Mouse (Mus musculus) cerebellum, postnatal 25 days (tissue): ENCODE results near the gene Tfb2m.

Experiments
- DNase-seq, 2 experiments: peaks; one replicate each; pipeline ENCODE4 v3.0.0; 2021; ENCODE audit warnings: mixed read lengths in 2 of 2

Gene Tfb2m

GRCm38 (mm10) chr1:179556921-179557320 is 10.9 kb upstream of the Tfb2m start:
- no peak for DNase-seq

- DNase-seq, result no peak
Observed at GRCm38 (mm10) chr1:179553949-179554347, 7.9 kb upstream of the Tfb2m start.

GRCm38 (mm10) chr1:179553197-179553948 is 7.3 kb upstream of the Tfb2m start:
- peak in 1 of 2 experiments; percentile 64 for DNase-seq

- DNase-seq, result peak; percentile 38 to 48
Observed at GRCm38 (mm10) chr1:179552751-179553150, 6.7 kb upstream of the Tfb2m start.

DNA sequence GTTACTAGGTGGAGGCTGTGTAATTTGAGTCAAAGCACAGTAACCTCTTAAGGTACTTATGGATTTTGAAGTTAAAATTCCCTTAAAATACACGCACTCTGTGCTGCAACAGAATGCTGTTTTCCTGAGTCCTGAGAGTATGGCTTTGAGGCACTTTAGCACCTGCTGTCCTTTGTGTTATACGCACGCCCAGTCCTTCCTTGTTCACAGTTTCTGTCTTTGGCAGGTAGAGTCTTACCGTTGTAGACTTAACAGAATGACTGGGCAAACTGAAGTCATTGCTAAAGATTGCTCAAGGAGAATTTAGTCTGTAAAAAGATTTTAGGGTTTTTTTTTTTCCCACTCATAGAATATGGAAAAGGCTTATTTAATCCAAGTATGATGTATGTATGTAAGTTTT is 5.9 kb upstream of the Tfb2m start:
- no peak for DNase-seq

- DNase-seq, result no peak
Observed at GRCm38 (mm10) chr1:179551336-179551735, 5.3 kb upstream of the Tfb2m start.

DNA sequence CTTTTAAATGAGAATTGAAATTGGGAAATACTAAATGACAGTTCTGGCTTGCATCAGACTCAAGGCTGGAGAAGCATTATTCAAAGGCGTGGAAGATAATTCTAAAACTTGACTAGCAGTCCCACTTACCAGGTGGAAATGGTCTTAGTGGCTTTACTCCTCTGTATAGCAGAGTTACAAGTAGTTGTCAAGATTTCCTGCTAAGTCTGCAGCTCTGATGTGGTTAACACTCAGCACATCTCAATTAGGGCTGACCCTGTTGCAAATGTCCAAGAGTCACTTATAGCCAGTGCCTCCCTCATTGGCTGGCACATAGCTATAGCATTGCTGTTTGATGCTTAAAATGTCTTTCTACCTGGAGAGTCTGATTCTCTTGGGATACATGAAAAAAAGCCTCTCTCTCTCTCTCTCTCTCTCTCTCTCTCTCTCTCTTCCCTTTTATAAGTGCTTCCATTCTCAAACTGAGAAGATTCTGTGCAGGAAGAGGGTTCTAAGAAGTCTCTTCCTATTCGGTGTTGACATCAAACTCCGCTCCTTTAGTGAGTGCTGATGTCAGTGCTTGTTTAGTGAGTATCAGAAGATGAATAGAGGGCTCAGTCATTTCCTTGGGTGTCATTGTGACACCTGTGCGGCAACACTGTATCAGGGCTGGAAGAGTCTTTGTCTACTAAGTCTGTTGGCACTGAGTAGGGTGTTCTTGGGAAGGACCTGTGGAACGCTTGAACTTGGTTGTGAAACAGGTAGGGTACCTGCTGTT is 3.1 kb upstream of the Tfb2m start:
- DNase-seq, result no peak

- DNase-seq, result peak; percentile 41 to 50
Observed at GRCm38 (mm10) chr1:179548220-179548619, 2.2 kb upstream of the Tfb2m start.

- DNase-seq, result no peak
Observed at GRCm38 (mm10) chr1:179547176-179547575, 1.1 kb upstream of the Tfb2m start.

DNA sequence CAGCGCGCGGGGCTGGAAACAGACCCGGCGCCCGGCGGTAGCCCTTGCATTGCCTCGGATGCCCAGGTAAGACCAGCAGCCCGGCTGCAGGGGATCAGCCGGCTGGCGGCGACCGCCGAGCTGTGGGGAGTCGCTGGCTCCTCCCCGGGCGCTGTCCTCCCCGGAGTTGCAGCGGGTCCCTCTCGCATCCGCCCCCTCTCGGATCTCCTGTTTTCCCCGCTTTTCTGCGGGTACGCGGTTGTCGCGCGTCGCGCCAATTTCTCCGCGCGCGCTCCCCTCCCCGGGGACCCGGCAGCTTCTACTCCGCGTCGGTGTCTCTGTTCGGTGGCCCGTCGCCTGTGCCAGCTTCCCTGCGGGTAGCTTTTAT is 467 bp upstream of the Tfb2m start:
- DNase-seq, result no peak

DNA sequence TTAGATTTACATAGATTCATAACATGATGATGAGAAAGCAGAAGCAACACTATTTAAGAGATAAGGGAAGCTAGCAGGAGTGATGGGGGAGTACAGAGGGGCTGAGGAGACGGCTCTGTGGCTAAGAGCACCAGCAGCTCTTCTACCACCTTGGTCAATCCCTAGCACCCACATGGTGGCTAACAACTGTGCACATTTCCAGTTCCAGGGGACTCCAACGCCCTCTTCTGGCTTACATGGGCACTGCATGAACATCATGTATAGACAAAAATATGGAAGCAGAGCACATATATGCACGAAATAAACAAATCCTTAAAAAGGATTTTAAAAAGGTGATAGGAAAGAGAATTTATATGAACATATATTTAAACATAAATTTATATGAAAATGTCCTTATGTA is 4.6 kb downstream of the Tfb2m start:
- no peak for DNase-seq

DNA sequence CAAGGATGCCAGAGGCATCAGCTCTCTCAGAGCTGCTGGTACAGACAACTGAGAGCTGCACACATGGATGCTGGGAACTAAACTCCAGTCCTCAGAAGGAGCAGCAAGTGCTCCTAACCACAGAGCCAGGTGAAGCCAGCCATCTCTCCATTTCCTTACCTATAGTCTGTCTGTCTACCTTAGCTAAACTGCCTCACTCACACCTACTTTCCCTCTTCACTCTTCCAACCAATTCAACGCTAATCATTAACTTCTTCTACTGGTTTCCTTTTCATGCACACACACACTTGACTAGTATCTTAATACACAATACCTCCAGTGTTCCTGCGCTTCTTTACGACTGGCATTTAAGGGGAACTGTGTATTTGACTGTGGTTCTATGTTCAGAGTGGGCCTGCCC is 6.2 kb downstream of the Tfb2m start:
- DNase-seq, result no peak

- DNase-seq, result no peak
Observed at GRCm38 (mm10) chr1:179539054-179539453, 7.0 kb downstream of the Tfb2m start.

GRCm38 (mm10) chr1:179519901-179520300 is 26.2 kb downstream of the Tfb2m start:
- no peak for DNase-seq

DNA sequence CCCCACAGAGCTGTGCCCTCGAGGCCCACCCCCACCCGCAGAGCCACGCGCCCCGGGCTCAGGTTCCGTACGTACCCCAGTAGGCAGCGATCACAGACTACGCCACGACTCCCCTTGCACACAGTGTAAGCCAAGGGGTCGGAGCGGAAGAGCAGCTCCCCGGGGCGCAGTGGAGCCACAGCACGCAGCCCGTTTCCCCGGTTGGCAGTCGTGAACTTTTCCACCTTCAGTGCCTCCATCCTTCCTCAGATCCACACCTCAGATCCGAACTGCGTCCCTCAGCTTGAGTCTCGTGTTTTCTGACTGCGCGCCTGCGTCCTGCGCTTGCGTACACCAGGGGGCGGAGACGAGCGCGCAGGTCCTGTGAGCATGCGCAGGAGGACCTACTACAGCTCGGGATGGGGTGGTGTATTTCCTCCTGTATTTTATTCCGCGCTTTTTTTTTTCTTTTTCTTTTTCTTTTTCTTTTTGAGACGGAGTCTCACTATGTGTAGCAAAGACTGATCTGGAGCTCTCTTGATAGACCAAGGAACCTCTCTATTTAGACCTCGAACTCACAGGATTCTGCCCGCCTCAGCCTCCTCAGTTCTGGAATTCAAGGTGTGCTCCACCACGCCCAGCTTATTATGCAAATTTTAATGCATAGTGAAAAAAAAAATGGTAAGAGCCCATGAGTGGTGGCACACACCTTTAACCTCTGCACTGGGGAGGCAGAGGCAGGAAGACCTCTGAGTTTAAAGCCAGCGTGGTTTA is 28.2 kb downstream of the Tfb2m start, which contains the start of gene Smyd3:
Smyd3 (minus strand) TSS at position 329 of the 753 bp plus-strand sequence.
- peak; percentile 85 to 92 for DNase-seq

DNA sequence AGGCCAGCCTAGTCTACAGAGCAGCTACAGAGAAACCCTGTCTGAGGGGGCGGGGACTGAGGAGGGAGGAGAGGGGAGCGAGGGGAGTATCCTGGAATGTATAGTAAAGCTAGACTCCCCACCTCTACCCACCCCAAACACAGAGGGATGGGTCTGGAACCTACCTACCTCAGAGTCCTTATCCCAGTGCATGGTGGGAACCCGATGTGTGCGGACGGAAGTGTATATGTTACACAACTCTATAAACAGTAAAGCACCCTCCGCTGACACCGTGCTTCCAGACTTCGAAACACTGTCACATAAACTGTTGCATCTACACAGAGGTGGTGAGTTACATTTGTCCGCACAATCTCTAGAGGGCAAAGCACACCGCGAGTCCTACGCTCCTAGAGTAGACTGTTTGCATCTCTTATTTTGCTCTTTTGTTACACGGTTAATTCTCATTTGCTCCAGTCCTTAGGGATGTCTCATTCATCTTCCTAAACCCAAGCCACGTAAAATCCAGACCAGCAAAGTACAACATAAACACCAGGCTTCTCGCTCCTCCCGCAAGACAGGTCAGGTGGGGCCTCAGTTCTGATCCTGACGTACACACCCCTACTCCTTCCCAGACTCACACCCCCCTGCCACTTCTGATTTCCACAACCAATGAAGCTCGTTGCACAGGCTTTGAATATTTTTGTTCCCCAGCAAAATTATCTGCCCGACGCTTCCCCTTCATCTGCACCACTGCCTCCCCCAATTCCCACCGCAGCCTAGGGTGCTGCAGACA is 28.9 kb downstream of the Tfb2m start:
- peak; percentile 19 to 30 for DNase-seq

DNA sequence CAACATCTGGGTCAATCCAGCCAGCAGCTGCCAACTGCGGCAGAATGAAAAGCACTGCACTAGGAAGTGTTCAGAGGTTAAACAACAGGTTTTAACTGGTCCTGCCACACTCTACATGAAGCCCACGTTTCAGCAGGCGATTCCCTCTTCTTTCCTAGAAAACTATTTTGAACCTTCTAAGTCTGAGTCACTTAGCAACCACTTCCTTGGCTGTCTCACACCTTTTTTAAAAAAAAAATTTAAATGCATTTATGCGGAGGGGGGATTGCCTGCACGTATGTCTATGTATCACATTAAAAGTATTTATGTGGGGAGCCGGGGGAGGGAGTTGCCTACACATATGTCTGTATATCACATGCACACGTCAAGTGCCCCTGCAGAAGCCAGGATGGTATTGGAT is 34.2 kb downstream of the Tfb2m start:
- no peak for DNase-seq

DNA sequence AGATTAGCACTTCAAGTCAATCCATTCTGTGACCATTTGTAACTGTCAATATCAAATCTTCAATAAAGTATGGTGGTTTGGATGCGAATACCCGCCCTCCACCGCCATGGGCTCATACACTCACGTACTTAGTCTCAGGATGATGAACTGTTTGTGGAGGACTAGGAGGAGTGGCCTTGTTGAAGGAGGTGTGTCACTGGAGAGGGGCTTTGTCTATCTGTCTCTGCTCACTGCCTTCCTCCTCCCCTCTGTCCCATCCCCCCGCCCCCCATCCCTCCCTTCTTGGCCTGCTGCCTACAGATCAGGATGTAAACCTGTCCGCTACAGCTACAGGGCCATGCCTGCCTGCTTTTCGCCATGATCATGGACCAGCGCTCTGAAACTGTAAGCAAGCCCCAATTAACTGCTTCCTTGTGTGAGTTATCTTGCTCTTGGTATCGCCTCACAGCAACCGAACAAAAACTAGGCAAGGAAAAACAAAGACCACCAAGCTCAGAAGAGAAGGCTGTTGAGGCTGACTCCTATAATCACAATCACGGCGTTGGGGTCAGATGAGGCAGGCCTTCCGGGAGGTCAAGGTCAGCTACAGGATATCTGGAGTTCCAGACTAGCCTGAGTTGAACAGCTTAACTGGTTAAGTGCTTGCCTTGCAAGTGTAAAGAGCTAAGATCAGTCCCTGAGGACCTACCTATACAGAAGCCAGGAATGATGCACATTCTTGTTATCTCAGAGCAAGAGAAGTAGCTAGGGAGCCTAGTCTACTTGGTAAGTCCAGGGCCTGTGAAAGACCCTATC is 35.3 kb downstream of the Tfb2m start:
- no peak for DNase-seq

DNA sequence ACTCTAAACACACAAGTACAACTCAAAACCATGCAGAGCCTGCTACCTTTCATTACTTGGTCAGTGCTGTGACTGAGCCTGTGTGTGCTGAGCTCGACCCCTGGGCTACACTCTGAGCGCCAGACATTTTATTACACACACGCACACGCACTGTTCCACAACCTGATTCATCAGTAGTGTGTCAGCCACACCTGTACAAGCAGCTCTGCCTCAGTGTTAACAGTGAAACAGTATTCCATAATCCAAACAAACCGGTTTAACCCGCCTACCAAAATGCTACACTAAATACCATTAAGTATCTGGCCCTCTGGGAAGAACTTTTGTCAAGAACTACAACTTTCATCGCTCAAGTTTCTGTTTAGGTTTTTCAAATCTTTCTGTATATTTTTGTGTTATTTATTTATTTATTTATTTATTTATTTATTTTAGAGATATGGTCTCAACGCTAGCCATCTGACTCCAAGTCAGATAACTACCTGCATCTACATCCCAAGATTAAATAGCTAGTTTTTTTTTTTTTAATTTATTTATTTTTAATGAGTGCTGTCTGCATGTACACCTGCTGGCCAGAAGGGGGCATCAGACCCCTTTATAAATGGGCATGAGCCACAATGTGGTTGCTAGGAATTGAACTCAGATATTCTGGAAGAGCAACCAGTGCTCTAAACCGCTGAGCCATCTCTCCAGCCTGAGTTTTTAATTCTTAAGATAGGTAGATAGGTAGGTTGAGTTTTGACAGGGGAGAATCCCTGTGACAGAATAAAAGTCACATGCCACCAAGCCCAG is 39.3 kb downstream of the Tfb2m start:
- peak in 1 of 2 experiments; percentile 64 for DNase-seq

DNA sequence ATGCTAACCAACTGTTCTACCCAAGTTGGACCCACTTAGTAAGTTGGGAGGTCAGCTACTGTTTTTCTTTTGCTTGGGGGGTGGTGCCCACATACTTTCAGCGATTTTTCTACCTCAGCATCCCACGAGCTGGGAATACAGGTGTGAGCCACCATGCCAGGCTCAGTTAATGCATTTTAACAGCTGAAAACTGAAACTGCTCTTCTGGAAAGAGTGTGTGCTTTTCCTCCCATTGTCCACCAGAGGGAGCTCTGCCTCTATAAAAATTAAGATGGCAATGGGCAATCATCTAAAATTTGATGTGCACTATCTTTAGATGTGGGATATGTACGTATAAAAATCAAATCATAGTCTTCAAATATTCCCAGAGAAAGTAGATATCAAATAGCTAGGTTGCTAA is 43.5 kb downstream of the Tfb2m start:
- peak in 1 of 2 experiments; percentile 20 for DNase-seq

DNA sequence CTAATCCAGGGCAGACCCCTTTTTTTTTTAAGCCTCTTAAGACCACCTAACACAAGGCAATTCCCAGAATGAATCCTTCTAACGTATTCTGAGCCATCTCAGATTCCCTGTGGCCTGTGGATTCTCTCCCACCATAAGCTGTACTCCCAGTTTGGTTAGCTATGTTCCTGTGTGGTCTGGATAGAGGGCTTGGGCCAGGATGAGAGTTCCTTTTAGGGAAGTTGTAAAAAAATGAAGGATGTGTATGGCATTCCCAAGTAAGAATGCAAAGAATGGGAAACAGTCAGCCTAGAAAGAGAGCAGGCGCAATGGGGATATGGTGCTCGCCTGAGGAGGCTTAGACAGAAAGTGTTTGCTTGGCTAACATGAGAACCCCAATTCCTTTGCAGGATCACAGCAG is 46.8 kb downstream of the Tfb2m start:
- no peak for DNase-seq
